Mouse (Mus musculus) cerebellum, adult 9-10 months (tissue): ENCODE measurements around the gene Enkd1.
A peak's percentile ranks its signal among the peaks of the same experiment; 100 is the strongest.

Experiments used
- DNase-seq: peaks from one replicate; pipeline ENCODE4 v3.0.0; 2022

The Enkd1 gene

DNA sequence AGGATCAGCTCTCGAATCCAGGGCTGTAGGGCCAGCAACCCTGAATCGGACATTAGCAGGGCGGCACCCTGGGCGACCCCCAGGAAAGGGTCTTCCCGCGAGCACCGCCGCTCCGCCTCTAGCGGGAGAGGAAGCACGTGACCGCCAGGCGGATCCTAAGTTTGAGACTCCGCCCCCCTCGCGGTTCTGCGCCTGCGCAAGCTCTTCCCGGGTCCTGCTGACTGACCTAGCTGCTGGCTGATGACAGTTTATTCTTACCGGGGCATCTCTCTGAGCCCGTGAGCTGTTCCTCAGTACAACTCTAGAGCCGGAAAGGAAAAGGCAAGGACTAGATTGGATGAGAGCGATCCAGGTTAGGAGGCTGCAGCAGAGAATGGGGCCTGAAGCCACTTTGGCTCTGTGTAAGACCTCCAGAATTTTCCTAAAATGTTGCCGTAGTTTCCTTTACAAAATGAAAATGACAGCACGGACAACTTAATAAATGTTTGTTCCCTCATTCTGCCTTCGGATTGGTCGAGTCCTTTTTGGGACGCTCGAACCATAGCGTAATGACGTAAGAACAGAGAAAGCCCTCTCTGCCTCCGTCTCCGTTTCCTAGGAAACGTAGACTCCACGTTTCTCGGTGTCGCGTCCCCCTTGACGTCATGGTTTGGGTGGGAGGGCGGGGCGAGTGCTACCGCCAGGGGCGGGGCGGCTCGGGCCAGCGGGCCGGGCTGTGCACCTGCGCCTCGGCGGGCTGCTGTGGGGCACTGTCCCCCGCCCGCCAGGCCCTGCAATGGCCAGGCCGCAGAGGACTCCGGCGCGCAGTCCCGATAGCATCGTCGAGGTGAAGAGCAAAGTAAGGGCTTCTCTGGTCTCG is 6.8 kb downstream of the Enkd1 start, which contains the start of the genes Acd and Pard6a:
Gene Acd, minus strand, starts transcription at position 137 of the 859 bp plus-strand sequence.
Gene Pard6a, plus strand, starts transcription at position 183 of the 859 bp plus-strand sequence.
- DNase-seq, result peak; percentile 96

DNA sequence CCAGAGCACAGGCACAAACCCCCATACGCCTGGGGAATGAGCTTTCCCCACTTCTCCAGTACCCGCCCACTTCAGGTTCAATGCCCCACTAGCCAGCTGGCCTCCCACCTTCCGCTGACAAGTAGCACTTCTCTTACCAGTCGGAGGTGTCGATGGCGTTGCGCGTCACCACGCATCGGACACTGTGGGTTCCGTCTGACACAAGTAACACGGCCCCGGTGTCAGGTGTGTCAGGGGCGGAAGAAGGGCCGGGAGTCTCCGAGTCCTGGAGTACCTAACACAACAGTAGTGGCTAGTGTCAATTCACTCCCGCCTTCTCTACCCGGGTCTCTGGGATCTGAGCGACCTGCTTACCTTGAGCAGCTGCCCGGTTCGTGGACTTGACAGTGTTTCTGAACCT is 7.4 kb downstream of the Enkd1 start:
- DNase-seq, result no peak

DNA sequence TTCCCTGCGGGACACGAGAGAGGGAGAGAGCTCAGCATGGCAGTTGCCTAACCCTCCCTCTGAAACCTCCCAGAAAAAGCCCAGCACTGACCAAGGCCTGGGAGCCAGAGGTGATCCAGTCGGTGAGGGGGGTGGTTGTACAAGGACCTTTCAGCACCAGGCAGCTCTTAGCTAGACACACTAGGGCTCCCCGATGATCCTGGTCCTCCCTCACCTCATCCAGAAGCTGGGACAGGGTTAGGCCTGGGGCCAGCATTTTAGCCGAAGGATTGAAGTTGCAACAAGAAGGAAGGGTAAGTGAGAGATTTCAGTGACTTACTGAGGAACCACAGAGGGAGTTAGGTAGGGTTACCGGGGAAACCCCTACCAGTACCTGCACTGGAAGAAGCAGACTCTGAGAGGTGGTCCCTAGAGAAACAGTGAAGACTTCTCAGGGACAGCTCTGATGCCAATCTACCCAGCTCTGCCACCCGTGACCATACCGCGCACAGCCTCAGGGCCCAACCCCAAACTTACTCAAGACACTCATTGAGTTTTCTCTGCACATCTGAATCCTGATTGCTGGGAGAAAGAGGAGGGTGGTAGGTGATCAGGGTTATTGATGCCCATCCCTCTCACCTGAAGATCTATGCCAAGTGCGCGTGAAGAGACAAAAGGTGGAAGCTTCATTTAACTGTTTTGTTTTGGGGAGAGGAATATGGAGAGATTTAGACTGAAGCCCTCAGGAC is 8.4 kb downstream of the Enkd1 start:
- peak; percentile 59 for DNase-seq

DNA sequence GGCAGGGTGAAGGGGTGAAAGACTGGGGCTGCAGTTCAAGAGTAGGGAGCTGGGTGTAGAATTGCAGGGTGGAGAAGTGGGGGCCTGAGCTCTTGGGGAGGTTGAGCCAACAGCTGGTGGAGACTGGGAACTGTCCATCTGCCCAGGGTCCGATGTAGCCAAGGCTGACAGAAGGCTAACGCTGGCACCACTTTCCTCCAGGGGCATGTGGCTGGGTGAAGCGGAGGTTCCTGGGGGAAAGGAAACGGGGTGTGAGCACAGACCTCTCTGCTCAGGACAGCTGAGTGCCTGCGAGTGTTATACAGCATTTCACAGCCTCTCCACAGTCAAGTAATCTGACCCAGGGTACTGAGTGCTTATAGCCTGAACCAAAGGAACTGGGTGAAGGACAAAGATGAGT is 9.3 kb downstream of the Enkd1 start:
- no peak for DNase-seq

DNA sequence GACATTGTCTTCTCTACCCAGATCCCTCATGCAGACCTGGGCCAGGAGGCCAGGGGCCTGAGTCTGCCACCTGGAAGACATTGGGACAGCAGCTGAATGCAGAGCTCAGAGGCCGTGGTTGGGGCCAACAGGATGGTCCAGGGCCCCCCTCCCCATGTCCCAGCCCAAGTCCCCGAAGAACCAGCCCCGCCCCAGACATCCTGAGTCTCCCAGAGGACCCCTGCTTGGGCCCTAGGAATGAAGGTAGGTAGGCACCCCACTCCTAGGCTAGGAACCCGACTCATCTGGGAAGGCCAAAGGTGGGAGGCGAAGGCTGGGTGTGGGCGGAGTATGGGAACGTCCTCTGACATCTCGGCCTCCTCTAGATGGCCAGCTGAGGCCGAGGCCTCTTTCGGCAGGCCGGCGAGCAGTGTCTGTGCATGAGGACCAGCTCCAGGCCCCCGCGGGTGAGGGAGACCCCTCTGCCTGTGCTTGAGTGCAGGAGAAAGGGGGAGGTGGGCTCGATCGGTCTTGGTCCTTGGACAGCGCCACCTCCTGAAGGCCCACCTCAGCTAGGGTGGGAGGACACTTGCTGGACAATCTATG is 10.7 kb downstream of the Enkd1 start:
- no peak for DNase-seq

DNA sequence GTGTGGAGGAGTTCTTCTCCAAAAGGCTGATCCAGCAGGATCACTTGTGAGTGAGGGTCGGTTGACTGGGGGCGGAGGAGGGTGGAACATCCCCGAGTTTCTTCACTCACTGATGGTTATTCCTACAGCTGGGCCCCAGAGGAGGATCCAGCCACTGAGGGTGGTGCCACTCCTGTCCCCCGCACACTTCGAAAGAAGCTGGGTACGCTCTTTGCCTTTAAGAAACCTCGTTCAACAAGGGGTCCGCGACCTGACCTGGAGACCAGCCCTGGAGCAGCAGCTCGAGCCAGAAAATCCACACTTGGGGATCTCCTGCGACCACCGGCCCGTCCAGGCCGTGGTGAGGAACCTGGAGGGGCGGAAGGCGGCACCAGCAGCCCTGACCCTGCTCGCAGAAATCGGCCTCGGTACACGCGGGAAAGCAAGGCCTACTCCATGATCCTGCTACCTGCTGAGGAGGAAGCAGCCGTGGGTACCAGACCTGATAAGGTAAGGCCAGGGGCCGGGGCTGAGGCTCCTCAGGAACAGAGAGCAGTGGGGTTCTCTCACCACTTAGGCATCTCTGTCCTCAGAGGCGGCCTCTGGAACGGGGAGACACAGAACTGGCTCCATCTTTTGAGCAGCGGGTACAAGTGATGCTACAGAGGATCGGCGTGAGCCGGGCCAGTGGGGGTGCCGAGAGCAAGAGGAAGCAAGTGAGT is 12.8 kb downstream of the Enkd1 start:
- no peak for DNase-seq

DNA sequence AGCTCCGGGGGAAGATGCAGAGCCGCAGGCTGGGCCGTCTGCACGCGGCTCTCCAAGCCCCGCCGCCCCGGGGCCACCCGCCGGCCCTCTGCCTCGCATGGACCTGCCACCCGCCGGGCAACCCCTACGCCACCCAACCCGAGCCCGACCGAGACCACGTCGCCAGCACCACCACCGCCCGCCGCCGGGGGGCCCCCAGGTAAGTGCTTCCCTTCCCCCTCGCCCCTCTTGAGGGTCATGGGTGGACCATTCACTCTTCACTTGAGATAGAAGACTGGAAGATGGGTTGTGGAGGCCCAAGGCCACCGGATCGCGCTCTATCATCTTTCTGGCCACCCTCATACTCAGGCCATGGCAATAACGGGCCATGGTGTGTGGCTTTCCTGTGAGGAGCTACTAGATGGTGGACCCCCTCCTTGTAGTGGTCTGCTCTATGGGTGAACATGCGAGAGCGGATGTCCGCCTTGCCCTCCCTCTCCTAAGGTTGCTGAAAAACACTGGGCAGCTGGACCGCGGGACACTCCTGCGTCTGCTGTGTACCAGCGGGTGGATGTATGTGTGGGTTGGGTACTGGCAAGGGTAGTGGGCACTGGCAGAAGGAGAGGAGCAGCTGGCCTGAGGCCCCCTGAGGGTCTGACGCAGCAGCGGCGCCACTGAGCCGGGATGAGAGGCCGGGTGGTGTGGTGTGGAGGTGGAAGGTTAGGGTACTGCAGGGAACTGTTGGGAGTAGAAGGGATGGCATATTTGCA is 13.8 kb downstream of the Enkd1 start:
- DNase-seq, result peak; percentile 80

DNA sequence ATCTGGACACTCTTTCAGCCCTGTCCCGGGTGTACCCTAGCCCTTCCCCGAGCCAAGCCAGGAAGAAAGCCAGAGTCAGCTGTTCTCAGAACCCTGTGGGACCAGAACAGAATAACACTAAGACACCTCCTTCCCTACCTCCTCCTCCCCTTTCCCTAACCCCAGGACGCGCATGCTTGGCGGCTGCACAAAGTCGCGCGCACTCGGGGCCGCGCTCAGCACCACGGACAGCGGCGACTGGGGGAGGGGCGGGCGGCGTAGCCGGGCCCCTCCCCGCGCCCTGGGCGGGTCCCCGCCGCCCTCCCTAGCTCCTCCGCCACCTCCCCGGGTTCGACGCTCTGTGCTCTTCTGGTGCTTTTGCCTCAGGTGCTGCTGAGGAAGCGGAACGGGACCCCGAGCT is 14.4 kb downstream of the Enkd1 start:
- DNase-seq, result peak; percentile 87

DNA sequence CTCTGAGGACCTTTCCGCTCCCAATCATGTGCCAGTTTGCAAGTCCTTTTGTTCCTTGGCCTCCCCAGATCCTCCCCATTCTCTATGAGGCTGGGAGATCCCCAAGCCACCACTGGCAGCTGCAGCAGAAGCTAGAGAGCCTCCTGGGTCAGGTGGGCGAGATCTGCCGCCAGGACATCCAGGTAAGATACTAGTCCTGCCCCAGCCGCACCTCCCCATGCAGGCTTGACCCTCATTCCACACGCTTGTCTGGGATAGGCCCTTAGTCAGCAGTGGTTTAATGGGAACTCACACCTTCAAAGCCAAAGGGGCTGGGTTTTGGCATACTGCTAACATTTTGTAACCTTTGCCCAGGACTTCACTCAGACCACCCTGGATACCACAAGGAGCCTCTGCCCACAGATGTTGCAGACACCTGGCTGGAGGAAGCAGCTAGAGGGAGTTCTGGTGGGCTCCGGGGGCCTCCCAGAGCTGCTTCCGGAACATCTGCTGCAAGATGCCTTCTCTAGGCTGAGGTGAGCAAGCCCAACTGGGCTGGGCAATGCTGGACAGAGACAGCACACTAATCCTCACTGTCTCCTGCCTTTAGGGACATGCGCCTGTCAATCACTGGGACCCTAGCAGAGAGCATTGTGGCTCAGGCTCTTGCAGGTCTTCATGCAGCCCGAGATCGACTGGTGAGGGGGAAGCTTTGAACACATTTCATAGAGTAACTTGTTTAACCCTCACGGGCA is 15.4 kb downstream of the Enkd1 start:
- DNase-seq, result peak; percentile 52

DNA sequence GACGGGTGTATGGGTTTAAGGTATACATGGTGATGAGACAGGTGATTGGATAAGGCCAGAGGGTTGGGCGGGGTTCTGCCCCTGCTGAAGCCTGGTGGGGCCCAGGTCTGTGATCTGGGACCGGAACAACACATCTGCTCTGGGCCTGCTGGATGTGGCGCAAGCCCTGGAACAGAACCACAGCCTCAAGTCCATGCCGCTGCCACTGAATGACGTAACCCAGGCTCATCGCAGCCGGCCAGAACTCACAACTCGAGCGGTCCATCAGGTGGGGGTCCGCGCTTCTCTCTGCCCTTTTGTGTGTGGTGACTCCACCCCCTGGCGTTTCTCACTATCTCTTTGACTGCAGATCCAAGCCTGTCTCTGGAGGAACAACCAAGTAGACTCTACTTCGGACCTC is 17.0 kb downstream of the Enkd1 start:
- no peak for DNase-seq

DNA sequence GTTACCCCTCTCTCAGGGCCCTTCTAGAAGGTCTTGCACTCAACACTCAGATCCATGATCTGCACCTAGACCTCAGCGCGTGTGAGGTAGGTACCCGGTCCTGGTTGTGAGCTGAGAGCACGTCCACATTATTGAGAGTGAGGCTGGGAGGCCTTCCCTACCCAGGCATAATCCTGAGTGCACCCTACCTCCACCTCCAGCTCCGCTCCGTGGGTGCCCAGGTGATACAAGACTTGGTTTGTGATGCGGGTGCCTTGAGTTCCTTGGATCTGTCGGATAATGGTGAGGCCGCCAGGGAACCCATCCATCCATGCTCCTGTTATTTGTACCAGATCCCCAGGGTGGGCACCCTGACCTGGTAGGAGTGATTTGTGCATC is 18.0 kb downstream of the Enkd1 start:
- DNase-seq, result no peak

DNA sequence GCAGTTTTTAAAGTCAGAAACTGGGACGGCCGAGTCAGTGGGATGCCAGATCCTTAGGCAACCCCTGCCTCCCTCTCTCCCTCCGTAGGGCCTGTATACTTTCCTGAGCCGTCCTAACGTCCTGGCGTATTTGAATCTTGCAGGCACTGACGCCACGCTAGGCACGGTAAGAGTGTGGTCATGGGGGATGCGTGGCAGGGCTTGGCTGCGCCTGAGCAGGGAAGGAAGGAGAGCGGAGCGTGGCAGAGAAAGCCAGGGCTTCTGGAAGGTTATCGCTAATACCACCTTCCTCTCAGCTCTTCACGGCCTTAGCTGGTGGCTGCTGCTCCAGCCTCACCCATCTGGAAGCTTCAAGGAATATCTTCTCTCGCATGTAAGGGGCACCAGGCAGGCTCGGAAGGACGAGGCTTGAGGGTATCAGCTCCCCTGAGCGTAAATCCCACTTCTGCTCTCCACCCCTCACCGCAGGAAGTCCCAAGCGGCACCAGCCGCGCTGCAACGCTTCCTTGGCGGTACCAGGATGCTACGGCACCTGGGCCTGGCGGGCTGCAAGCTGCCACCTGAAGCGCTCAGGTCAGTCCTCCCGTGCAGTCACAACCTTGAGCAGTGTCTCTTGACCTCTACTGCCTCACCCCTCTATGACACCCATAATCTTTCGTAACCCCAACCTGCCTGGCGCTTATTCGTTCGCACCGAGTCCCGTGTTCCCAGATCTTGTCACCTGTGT is 18.6 kb downstream of the Enkd1 start:
- peak; percentile 9 for DNase-seq

DNA sequence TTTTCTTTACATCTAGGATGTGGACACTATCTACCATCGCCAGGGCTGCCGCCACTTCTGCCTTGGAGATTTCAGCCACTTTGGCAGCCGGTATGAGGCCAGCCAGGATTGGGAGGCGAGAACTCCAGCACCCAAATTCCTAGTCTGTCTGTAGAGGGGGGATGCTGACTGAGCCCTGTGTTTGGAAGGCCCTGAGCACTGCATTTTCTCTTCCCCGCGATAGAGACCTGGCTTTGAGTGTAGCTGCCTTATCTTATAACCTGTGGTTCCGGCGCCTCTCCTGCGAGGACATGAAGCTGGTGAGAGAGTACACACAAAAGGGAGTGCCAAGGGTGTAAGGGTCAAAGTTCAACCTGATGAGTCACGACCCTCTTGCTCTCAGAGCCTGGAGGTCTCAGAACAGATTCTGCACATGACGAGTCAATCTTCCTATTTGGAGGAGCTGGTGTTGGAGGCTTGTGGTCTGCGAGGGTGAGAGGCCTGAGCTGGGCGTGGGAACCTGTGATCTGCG is 19.7 kb downstream of the Enkd1 start:
- no peak for DNase-seq

DNA sequence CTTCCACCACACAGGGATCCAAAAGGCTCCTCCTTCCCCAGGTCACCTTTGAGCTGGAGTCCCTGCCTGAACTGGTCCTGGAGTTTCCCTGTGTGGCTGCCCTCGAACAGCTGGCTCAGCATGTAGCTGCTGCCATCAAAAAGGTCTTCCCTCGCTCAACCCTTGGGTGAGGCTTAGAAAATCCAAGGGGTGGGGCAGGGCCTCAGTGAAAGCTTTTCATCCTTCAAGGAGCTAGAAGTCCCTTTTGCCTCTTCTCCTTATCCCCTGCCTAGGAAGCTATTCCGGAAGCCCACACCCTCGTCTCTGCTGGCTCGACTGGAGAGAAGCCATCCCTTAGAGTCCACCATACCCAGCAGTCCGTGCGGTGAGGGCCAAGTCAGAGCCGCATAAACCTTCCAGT is 20.5 kb downstream of the Enkd1 start:
- no peak for DNase-seq

DNA sequence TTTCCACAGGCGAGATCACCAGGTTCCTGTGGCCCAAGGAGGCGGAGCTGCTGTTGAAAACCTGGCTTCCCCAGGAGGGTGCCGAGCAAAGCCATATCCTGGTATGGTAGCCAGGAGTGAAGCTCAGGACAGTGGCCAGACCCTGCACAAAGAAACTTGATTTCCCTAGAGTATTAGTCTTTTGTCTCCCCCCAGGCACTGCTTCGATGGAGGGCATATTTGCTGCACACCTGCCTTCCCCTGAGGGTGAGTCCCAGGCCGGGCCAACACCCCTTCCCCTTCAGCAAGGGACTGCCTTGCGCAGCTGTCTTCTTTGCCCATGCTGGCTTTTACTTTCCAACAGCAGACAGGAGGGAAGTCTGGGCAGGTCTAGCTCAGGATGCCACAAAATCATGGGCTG is 21.5 kb downstream of the Enkd1 start:
- no peak for DNase-seq

DNA sequence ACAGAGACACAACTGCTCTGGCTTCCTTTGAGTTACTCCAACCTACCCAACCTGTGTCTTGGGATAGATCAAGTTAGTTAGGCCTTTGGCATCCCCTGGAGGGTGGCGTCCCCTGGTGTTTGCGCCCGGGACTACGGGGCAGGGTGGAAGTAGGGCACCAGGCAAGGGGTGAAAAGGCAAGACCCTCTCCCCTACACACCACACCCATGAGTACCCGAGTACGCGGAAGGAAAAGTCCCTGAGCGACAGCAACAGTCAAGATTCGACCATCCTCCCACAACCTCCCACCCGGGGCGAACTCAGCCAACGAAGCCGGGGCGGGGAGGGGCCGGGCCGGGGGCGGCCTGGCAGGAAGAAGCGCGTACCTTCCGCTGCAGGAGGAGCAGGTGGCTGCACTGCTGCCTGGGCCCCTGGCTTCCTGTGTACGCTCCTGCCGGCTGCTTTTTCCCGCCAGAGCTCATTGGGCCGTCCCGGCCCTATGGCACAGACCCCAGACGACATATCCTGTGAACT is 22.2 kb downstream of the Enkd1 start, which contains the start of gene Carmil2:
Gene Carmil2, plus strand, starts transcription at position 479 of the 513 bp plus-strand sequence.
- peak; percentile 55 for DNase-seq

DNA sequence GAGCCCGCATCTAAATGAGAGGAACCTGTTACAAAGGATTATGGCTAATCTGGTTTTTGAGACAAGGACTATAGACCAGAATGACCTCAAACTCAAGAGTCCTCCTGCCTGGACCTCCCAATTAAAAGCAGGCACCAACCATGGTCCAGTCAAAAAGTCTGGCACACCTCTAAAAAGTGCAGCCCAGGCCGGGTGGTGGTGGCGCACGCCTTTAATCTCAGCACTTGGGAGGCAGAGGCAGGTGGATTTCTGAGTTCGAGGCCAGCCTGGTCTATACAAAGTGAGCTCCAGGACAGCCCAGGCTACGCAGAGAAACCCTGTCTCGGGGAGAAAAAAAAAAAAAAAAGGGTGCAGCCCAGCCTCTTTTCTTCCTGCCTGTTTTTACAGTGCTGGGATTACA is 22.7 kb downstream of the Enkd1 start:
- no peak for DNase-seq

DNA sequence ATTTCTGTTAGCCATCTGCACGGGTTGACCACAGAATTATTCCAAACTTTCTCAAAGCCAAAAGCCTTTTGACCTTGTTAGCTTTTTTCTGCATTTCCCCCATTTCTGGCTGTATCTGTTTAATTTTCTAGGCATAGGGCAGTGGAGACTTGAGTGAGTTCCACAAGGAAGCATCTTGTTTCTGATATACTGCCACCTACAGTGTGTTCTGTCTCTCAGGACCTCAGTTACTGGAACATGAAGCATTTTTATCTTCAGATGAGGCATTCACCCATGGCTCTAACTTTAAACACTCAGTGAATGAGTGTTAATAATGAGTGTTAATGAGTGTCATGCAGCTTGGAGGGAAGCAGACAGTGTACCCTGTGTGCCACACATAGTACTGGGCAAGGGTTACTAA is 30.1 kb downstream of the Enkd1 start:
- no peak for DNase-seq

DNA sequence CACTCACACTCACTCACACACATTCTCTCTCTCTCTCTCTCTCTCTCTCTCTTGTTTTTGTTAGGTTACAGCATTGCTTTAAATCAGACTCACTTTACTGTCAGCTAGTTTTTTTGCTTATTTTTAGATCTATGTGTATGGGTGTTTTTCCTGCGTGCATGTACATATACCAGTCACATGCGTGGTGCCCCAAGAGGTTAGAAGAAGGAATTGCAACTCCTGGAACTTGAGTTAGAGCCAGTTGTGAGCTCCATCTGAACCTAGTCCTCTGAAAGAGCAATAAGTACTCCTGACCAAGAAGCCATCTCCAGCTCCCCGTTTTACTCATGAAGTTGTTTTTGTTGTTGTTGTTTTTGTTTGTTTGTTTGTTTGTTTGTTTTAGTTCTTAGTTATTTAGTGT is 46.8 kb downstream of the Enkd1 start:
- peak; percentile 58 for DNase-seq

DNA sequence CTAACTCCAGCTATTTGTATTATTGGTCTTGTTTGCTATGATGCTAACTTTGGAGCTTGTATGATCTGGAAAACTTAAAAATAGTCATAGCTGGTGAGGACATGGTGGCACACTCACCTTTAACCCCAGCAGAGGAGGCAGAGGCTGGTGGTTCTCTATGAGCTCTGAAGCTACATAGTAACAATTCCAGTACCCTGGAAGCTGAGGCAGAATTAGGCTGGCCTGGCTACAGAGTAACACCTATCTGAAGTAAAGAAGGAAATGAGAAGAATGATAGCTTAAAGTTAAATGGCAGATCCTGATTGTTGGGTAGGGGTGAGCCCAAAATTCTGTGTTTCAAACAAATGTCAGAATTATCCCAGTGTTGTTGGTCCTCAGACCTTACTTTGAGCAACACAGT is 50.4 kb downstream of the Enkd1 start:
- no peak for DNase-seq
